Mouse (Mus musculus): ENCODE data around the gene Prx. TPM values are rescaled to one million over a fixed set of nuclear protein-coding genes. Genes with fewer than 3 reads are reported as not detected.

Prx gene
- total RNA-seq, 2 experiments from 2014 or later = 0.57 to 0.66 TPM

- DNase-seq (ENCODE audit: low spot score in 2 of 2) = peak in 1 of 2 experiments; percentile 72
- intact Hi-C loops (cut with DNase I) = no loop called here
Observed at GRCm38 (mm10) chr7:27543065-27543464, 43.9 kb downstream of the Prx start.

GRCm38 (mm10) chr7:27543851-27544250 is 44.7 kb downstream of the Prx start:
- intact Hi-C loops (cut with DNase I) = no loop called here
- DNase-seq (ENCODE audit: low spot score in 2 of 2) = peak in 1 of 2 experiments; percentile 67

GRCm38 (mm10) chr7:27544675-27545370 is 45.7 kb downstream of the Prx start:
- no peak for DNase-seq (ENCODE audit: low spot score in 2 of 2)
- intact Hi-C loops (cut with DNase I) = no loop called here

GRCm38 (mm10) chr7:27549597-27549996 is 50.5 kb downstream of the Prx start:
- DNase-seq (ENCODE audit: low spot score in 2 of 2) = no peak
- intact Hi-C loops (cut with DNase I) = no loop called here

GRCm38 (mm10) chr7:27552070-27552469 is 52.9 kb downstream of the Prx start:
- intact Hi-C loops (cut with DNase I) = no loop called here
- DNase-seq (ENCODE audit: low spot score in 2 of 2) = no peak

- DNase-seq (ENCODE audit: low spot score in 2 of 2) = peak; percentile 97 to 99
- intact Hi-C loops (cut with DNase I) = no loop called here
Observed at GRCm38 (mm10) chr7:27552931-27553513, 53.9 kb downstream of the Prx start, which contains the start of the genes Pld3 and 2310022A10Rik. Gene Pld3 (minus strand): TSS chr7:27553218. Gene 2310022A10Rik (plus strand): TSS chr7:27553233.

GRCm38 (mm10) chr7:27560291-27560887 is 61.3 kb downstream of the Prx start:
- intact Hi-C loops (cut with DNase I) = no loop called here
- DNase-seq (ENCODE audit: low spot score in 2 of 2) = no peak

- DNase-seq (ENCODE audit: low spot score in 2 of 2) = no peak
- intact Hi-C loops (cut with DNase I) = no loop called here
Observed at GRCm38 (mm10) chr7:27560978-27561377, 61.9 kb downstream of the Prx start.

Other genes with a start within 250 kb of the Prx start
- 100 to 1,000 TPM; 134 to 139 TPM for gene Numbl, start 240.9 kb upstream of the Prx start, total RNA-seq (2021)
- gene Ltbp4, start 161.6 kb upstream of the Prx start, total RNA-seq (2021) = 10 to 100 TPM; 62.5 to 62.6 TPM
- gene Shkbp1, start 143.3 kb upstream of the Prx start, total RNA-seq (2021) = 10 to 100 TPM; 22.2 to 27.4 TPM
- gene Gm20479, start 141.9 kb upstream of the Prx start, total RNA-seq (2021) = not detected
- gene Sptbn4, start 51.6 kb upstream of the Prx start, total RNA-seq (2021) = 100 to 1,000 TPM; 128 to 132 TPM
- gene Blvrb, start 51.3 kb upstream of the Prx start, total RNA-seq (2021) = 10 to 100 TPM; 11.7 to 13.0 TPM
- gene Sertad3, start 25.6 kb upstream of the Prx start, total RNA-seq (2021) = 1 to 10 TPM; 3.0 to 3.1 TPM
- gene Sertad1, start 12.4 kb upstream of the Prx start, total RNA-seq (2021) = 10 to 100 TPM in 1 of 2 experiments, 1 to 10 TPM in 1; 8.7 to 12.9 TPM
- not detected for gene Hipk4, start 23.9 kb downstream of the Prx start, total RNA-seq (2021)
- gene Pld3, start 53.9 kb downstream of the Prx start, total RNA-seq (2021) = 100 to 1,000 TPM; 805 to 820 TPM
- gene 2310022A10Rik, start 53.9 kb downstream of the Prx start, total RNA-seq (2021) = 10 to 100 TPM; 24.5 to 27.8 TPM
- gene Akt2, start 92.2 kb downstream of the Prx start, total RNA-seq (2021) = 100 to 1,000 TPM; 114 to 147 TPM
- gene Ttc9b, start 154.6 kb downstream of the Prx start, total RNA-seq (2021) = 100 to 1,000 TPM; 158 to 159 TPM
- 100 to 1,000 TPM; 228 to 233 TPM for gene Map3k10, start 175.3 kb downstream of the Prx start, total RNA-seq (2021)
- gene Zfp607b, start 190.0 kb downstream of the Prx start, total RNA-seq (2021) = 1 to 10 TPM; 8.0 to 8.1 TPM
- gene Zfp60, start 232.1 kb downstream of the Prx start, total RNA-seq (2021) = 10 to 100 TPM; 33.7 to 34.4 TPM

Measured in left cerebral cortex, postnatal 14 days (tissue).